Mouse (Mus musculus): ENCODE measurements around the gene Pkd1l3. TPM values are rescaled to one million over a fixed set of nuclear protein-coding genes. Genes with fewer than 3 reads are reported as not detected.

Gene Pkd1l3
- polyA plus RNA-seq, 1 experiment from 2014 or later: 0.17 TPM

DNA sequence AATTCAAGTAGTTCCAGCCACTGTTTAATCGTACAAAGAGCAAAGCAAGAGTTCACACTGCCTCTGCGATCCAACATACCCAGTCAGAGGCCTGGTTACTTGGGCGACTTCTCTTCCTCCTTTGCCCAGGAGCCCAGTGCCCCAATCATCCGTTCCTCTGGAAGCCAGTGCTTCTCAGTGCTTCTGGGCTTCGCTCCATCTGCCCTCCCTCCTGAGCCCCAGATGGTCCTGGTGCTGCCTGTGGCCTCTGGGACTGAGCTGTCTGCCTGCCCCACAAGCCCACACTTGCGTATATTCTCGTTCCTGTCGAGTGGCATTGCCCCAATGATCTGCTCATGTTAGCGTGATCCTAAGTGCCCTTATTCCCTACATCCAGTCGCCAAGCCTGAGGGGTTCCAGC, 36.5 kb downstream of the Pkd1l3 start:
- Histone ChIP-seq H3K36me3 (ENCODE audit: inconsistent target) (no peaks in the 10 kb centered on the region), H3K4me3 (ENCODE audit: inconsistent target) (no peak overlapping the region), H3K79me2 (ENCODE audit: inconsistent target) (no peaks in the 10 kb centered on the region), H3K27ac (no peak overlapping the region)
- 81% methylated on average over 10 of the region's 10 CpGs for WGBS (ENCODE audit: missing documents)

DNA sequence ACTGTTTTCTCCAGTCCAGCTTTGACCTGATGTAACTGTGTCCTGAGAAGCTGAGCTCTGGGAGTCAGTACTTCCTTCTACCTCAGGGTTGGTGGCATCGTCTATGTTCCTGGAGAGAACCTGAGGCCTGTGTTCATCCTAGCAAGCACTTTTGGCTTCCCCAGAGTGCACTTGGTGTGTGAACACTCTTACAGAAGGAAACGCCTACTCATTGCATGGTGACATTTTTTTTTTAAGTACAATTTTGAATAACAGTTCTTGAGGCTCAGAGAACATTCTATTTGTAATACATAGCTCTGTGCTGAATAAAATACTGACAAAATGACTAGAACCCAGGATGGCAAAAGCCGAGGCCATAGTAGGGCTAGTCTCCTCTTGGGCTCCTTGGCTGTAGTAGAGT, 42.5 kb downstream of the Pkd1l3 start:
- Histone ChIP-seq H3K27ac (no peak overlapping the region), H3K4me3 (ENCODE audit: inconsistent target) (no peak overlapping the region), H3K79me2 (ENCODE audit: inconsistent target) (no peaks in the 10 kb centered on the region), H3K36me3 (ENCODE audit: inconsistent target) (no peaks in the 10 kb centered on the region)
- WGBS (ENCODE audit: missing documents): 84% methylated on average over 3 of the region's 3 CpGs

- Histone ChIP-seq H3K36me3 (ENCODE audit: inconsistent target) (peaks cover 2% of the 10 kb centered on the region; the same call in 1 of the 2 replicates), H3K27ac (no peak overlapping the region), H3K4me3 (ENCODE audit: inconsistent target) (no peak overlapping the region), H3K79me2 (ENCODE audit: inconsistent target) (no peaks in the 10 kb centered on the region)
- 77% methylated on average over 3 of the region's 3 CpGs for WGBS (ENCODE audit: missing documents)
These were observed 48.0 kb downstream of the Pkd1l3 start for GRCm38 (mm10) chr8:109662328-109662727.

DNA sequence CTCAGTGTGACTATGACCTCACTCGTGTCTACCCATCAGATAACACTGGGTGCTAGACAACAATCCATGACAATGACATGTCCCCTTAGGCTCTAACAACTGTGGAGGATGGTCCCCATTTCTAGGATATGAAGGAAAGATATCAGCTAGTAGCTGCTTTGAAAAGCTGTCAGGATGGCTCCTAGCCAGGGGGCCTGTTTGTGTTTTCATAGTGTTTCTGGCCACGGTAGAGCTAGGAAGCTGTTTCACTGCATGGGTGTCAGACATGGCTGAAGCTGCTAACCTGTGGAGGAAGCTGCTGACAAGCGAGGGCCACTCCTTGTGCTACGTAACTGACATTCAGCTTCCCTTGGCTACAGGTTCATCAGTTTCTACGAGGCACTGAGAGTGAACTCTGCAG, 52.3 kb downstream of the Pkd1l3 start:
- H3K79me2 ChIP-seq (ENCODE audit: inconsistent target): no peaks in the 10 kb centered on the region; the same call in 1 of the 2 replicates
- 89% methylated on average over 5 of the region's 5 CpGs for WGBS (ENCODE audit: missing documents)
- no peak overlapping the region for H3K27ac ChIP-seq
- H3K4me3 ChIP-seq (ENCODE audit: inconsistent target): no peak overlapping the region
- peaks cover 36% of the 10 kb centered on the region for H3K36me3 ChIP-seq (ENCODE audit: inconsistent target)

- Histone ChIP-seq H3K27ac (no peak overlapping the region), H3K36me3 (ENCODE audit: inconsistent target) (peaks cover 73% of the 10 kb centered on the region), H3K79me2 (ENCODE audit: inconsistent target) (peaks cover 25% of the 10 kb centered on the region; the same call in 1 of the 2 replicates), H3K4me3 (ENCODE audit: inconsistent target) (no peak overlapping the region)
- WGBS (ENCODE audit: missing documents): 95% methylated on average over 5 of the region's 5 CpGs
These were observed 58.3 kb downstream of the Pkd1l3 start for GRCm38 (mm10) chr8:109672656-109673055.

DNA sequence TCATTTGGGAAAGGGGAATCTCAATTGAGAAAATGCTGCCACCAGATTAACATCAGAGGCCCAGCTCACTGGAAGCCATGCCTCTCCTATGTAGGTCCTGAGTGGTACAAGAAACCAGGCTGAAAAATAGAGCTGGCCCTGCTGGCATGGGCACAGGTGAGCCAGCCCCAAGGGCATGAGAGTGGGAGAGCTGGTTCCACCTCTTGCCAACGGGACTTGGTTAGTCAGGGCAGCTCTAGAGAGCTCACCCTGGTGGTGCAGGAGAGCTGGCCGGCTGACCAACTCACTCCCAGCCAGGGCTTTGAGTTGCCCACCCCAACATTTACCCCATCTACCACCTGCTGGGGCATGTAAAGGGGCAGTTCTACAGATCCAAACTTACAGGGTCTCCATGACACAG, 59.3 kb downstream of the Pkd1l3 start:
- Histone ChIP-seq H3K36me3 (ENCODE audit: inconsistent target) (peaks cover 77% of the 10 kb centered on the region), H3K27ac (no peak overlapping the region), H3K4me3 (ENCODE audit: inconsistent target) (no peak overlapping the region), H3K79me2 (ENCODE audit: inconsistent target) (peaks cover 30% of the 10 kb centered on the region; the same call in 1 of the 2 replicates)
- 92% methylated on average over 2 of the region's 2 CpGs for whole genome bisulfite sequencing (ENCODE audit: missing documents)

DNA sequence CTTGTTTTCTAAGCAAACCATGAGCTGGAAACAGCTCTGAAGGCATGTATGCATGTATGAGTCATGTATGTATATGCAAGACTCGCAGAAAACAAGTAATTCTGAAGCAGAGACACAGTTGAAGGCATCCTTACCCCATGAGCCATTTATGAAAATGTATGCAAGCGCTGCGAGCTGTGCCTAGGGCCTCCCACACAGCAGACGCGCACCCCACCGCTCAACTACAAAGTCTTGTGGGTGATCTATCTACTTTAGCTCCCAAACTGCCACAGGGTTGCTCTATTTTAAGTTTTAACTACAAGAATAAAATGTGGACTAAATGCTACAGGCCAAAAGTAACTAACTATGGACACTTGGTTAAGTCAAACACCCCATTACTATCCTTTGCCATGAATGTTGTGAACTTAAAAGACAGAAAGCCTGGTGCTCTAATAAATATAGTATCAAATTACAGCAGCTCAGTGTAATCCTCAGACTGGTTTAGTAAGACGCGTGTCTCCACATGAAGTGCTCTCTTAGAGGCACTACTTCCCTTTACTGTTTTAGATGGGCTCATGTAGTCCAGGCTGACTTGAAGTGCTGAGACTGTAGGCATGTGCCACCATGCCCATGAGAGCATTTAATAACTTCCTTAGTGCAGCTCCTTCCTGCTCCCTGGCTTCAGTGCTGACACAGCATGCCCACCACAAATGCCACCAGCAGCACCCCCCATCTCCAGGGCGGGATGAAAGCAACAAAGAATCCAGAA, 61.8 kb downstream of the Pkd1l3 start:
- no peak overlapping the region for H3K4me3 ChIP-seq (ENCODE audit: inconsistent target)
- peaks cover 78% of the 10 kb centered on the region for H3K36me3 ChIP-seq (ENCODE audit: inconsistent target)
- H3K79me2 ChIP-seq (ENCODE audit: inconsistent target): peaks cover 54% of the 10 kb centered on the region
- WGBS (ENCODE audit: missing documents): 83% methylated on average over 9 of the region's 9 CpGs
- peak overlapping the region; percentile 17; the same call in 1 of the 2 replicates for H3K27ac ChIP-seq

DNA sequence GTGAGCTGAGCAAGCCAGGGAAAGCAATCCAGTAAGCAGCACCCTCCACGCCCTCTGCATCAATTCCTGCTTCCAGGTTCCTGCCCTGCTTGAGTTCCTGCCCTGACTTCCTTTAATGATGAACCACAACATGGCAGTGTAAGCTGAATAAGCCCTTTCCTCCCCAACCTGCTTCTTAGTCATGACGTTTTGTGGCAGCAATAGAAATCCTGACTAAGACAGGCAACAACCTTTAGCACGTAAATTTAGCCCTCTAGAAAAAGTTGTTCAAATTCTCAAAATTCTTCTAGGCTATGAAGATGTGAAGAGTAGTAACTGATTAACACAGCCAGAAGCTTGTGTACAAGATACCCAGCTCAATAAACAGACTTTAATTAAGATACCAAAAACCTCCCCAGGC, 67.2 kb downstream of the Pkd1l3 start:
- 58% methylated on average over 3 of the region's 3 CpGs for WGBS (ENCODE audit: missing documents)
- H3K36me3 ChIP-seq (ENCODE audit: inconsistent target): peaks cover 46% of the 10 kb centered on the region
- no peak overlapping the region for H3K4me3 ChIP-seq (ENCODE audit: inconsistent target)
- H3K27ac ChIP-seq: peak overlapping the region; percentile 84
- peaks cover 72% of the 10 kb centered on the region for H3K79me2 ChIP-seq (ENCODE audit: inconsistent target)

DNA sequence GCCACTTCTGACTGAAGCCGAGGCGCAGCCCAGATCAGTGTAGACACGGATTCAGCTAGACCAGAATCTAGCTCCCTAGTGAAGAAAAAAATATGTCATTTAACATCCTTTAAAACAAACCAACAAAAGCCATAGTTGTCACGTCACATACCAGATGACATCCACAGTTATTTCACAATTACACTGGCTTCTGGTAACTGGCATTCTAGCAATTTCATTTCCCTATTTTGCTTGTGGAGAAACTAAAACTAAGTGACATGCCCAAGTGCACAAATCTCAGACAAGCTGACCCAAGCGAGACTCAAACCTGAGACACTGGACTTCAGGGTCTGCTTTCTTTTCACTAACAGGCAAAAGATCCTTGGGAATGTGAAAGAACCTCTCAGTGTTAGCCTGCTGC, 67.8 kb downstream of the Pkd1l3 start:
- peak overlapping the region; percentile 84 for H3K27ac ChIP-seq
- peaks cover 78% of the 10 kb centered on the region for H3K79me2 ChIP-seq (ENCODE audit: inconsistent target)
- H3K4me3 ChIP-seq (ENCODE audit: inconsistent target): no peak overlapping the region
- 24% methylated on average over 5 of the region's 5 CpGs for WGBS (ENCODE audit: missing documents)
- H3K36me3 ChIP-seq (ENCODE audit: inconsistent target): peaks cover 46% of the 10 kb centered on the region

DNA sequence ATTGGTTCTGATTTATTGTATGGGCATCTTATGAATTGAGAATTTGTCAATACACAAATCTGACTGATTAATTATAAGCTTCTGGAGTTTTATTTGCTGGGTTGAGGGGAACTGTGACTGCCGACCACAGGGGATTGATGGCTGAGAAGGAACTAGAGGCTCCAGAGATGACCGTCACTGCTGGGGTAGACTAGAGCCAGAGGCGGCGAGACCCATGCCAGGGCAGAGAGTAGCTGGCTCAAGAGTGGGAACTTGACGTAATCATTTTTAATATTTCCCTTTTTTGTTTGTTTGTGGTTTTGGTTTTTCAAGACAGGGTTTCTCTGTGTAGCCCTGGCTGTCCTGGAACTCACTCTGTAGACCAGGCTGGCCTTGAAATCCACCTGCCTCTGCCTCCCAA, 72.9 kb downstream of the Pkd1l3 start:
- Histone ChIP-seq H3K27ac (0 out of 2 replicates have a peak overlapping the region, but pooled peaks have one; percentile 5), H3K79me2 (ENCODE audit: inconsistent target) (peaks cover 97% of the 10 kb centered on the region), H3K36me3 (ENCODE audit: inconsistent target) (peaks cover 6% of the 10 kb centered on the region; the same call in 1 of the 2 replicates), H3K4me3 (ENCODE audit: inconsistent target) (no peak overlapping the region)
- WGBS (ENCODE audit: missing documents): 5% methylated on average over 4 of the region's 5 CpGs

- peak overlapping the region; percentile 55 for H3K4me3 ChIP-seq (ENCODE audit: inconsistent target)
- H3K27ac ChIP-seq: 0 out of 2 replicates have a peak overlapping the region, but pooled peaks have one; percentile 52
- H3K79me2 ChIP-seq (ENCODE audit: inconsistent target): peaks cover 64% of the 10 kb centered on the region
- H3K36me3 ChIP-seq (ENCODE audit: inconsistent target): no peaks in the 10 kb centered on the region
- WGBS (ENCODE audit: missing documents): 52% methylated on average over 5 of the region's 5 CpGs
These were observed 77.5 kb downstream of the Pkd1l3 start for GRCm38 (mm10) chr8:109691769-109692168.

GRCm38 (mm10) chr8:109692443-109693145, 78.3 kb downstream of the Pkd1l3 start:
- WGBS (ENCODE audit: missing documents): 2% methylated on average over 37 of the region's 38 CpGs
- Histone ChIP-seq H3K36me3 (ENCODE audit: inconsistent target) (no peaks in the 10 kb centered on the region), H3K27ac (peak overlapping the region; percentile 52), H3K4me3 (ENCODE audit: inconsistent target) (peak overlapping the region; percentile 55), H3K79me2 (ENCODE audit: inconsistent target) (peaks cover 56% of the 10 kb centered on the region)

GRCm38 (mm10) chr8:109693146-109693900, 79.0 kb downstream of the Pkd1l3 start, which contains the start of gene Ist1:
Ist1 (minus strand) TSS chr8:109693260.
- Histone ChIP-seq H3K27ac (peak within 1 kb of the TSS; percentile 52), H3K4me3 (ENCODE audit: inconsistent target) (peak within 1 kb of the TSS; percentile 55), H3K79me2 (ENCODE audit: inconsistent target) (peaks cover 48% of the 10 kb centered on the region), H3K36me3 (ENCODE audit: inconsistent target) (no peaks in the 10 kb centered on the region)
- WGBS (ENCODE audit: missing documents): under 1% methylated on average over 53 of the region's 57 CpGs

- WGBS (ENCODE audit: missing documents): 61% methylated on average over 6 of the region's 6 CpGs
These were observed 79.8 kb downstream of the Pkd1l3 start for GRCm38 (mm10) chr8:109694154-109694553.

More at GRCm38 (mm10) chr8:109694154-109694553, 79.8 kb downstream of the Pkd1l3 start:
- no peaks in the 10 kb centered on the region for H3K36me3 ChIP-seq (ENCODE audit: inconsistent target)
- no peak overlapping the region; the same call in 1 of the 2 replicates for H3K27ac ChIP-seq
- peaks cover 40% of the 10 kb centered on the region for H3K79me2 ChIP-seq (ENCODE audit: inconsistent target)
- H3K4me3 ChIP-seq (ENCODE audit: inconsistent target): peak overlapping the region; percentile 55; the same call in 1 of the 2 replicates

Measured in macrophage (primary cell).